Mouse (Mus musculus) hindbrain, embryonic 12.5 days (tissue): ENCODE data around the gene Melk. TPM values are rescaled to one million over a fixed set of nuclear protein-coding genes. Genes with fewer than 3 reads are reported as not detected.

ENCODE experiments used
- ATAC-seq: fragments of 200-750 bp; cut with Nextera tagmentation; 2 replicates; pipeline ENCODE4 v1.8.0; 2017; ENCODE audit warnings: moderate TSS enrichment; ENCODE audit not compliant: low FRiP score
- H3K27ac ChIP-seq: fragments of 300-500 bp; sonication (generic); 2 replicates; pipeline ENCODE4 v1.5.1; 2016; ENCODE audit warnings: mild to moderate bottlenecking
- H3K27me3 ChIP-seq: fragments of 300-500 bp; sonication (generic); 2 replicates; pipeline ENCODE4 v1.6.1; 2016; ENCODE audit warnings: mild to moderate bottlenecking
- H3K36me3 ChIP-seq: fragments of 300-500 bp; sonication (generic); 2 replicates; pipeline ENCODE4 v1.6.1; 2016; ENCODE audit warnings: mild to moderate bottlenecking
- H3K4me1 ChIP-seq: fragments of 300-500 bp; sonication (generic); 2 replicates; pipeline ENCODE4 v1.6.1; 2016
- H3K4me2 ChIP-seq: fragments of 300-500 bp; sonication (generic); replicated peaks from 2 replicates; pipeline ENCODE4 v1.6.1; 2016; ENCODE audit warnings: mild to moderate bottlenecking
- H3K4me3 ChIP-seq: fragments of 300-500 bp; sonication (generic); 2 replicates; pipeline ENCODE4 v1.5.1; 2016; ENCODE audit warnings: mild to moderate bottlenecking
- H3K9ac ChIP-seq: fragments of 300-500 bp; sonication (generic); 2 replicates; pipeline ENCODE4 v1.6.1; 2016; ENCODE audit warnings: mild to moderate bottlenecking, moderate library complexity
- H3K9me3 ChIP-seq: fragments of 300-500 bp; sonication (generic); replicated peaks from 2 replicates; pipeline ENCODE4 v1.6.1; 2016; ENCODE audit warnings: mild to moderate bottlenecking
- WGBS: fragments of 180-500 bp; shearing (Covaris S2); methylation state at CpG from one replicate; pipeline ENCODE4 v1.1.7; 2016; 5-methylcytosine and 5-hydroxymethylcytosine counted together
- polyA plus RNA-seq: library from polyadenylated mRNA; unstranded; fragments of >200 nt; fragmentation: Nextera tagmentation; extraction: Ambion mirVana; gene quantifications from 2 replicates; pipeline ENCODE4 v1.2.1, GENCODE M21; 2016

Melk gene
- polyA plus RNA-seq, 1 experiment from 2014 or later, result 32.0 TPM

- no peaks in the 10 kb centered on the region for H3K36me3 ChIP-seq
- H3K4me3 ChIP-seq, result no peak overlapping the region
- no peaks in the 10 kb centered on the region for H3K27me3 ChIP-seq
- H3K9me3 ChIP-seq, result no peaks in the 10 kb centered on the region
- 82% methylated on average over 7 of the region's 7 CpGs for WGBS
- no peak overlapping the region for H3K4me2 ChIP-seq
- H3K27ac ChIP-seq, result no peak overlapping the region
- H3K4me1 ChIP-seq, result no peaks in the 10 kb centered on the region
- no peak for ATAC-seq
- H3K9ac ChIP-seq, result no peak overlapping the region
Measured at GRCm38 (mm10) chr4:44281597-44282265, 18.9 kb upstream of the Melk start.

- WGBS, result 18% methylated on average over 7 of the region's 7 CpGs
- Histone ChIP-seq H3K36me3 (no peaks in the 10 kb centered on the region), H3K9me3 (no peaks in the 10 kb centered on the region), H3K4me2 (no peak overlapping the region), H3K9ac (no peak overlapping the region), H3K27me3 (no peaks in the 10 kb centered on the region), H3K4me3 (no peak overlapping the region), H3K27ac (no peak overlapping the region), H3K4me1 (no peaks in the 10 kb centered on the region)
- peak; percentile 64 for ATAC-seq
Measured at GRCm38 (mm10) chr4:44292534-44292933, 8.1 kb upstream of the Melk start.

GRCm38 (mm10) chr4:44295837-44296236 lies 4.8 kb upstream of the Melk start:
- H3K4me3 ChIP-seq, result no peak overlapping the region

GRCm38 (mm10) chr4:44306585-44306984 lies 5.9 kb downstream of the Melk start:
- H3K27me3 ChIP-seq, result no peaks in the 10 kb centered on the region
- no peak for ATAC-seq
- H3K4me1 ChIP-seq, result peaks cover 10% of the 10 kb centered on the region
- no peaks in the 10 kb centered on the region for H3K9me3 ChIP-seq
- no peak overlapping the region for H3K9ac ChIP-seq
- no peak overlapping the region for H3K4me2 ChIP-seq
- H3K36me3 ChIP-seq, result peaks cover 9% of the 10 kb centered on the region
- H3K27ac ChIP-seq, result no peak overlapping the region
- H3K4me3 ChIP-seq, result no peak overlapping the region
- 93% methylated on average over 7 of the region's 7 CpGs for WGBS

More at GRCm38 (mm10) chr4:44295837-44296236, 4.8 kb upstream of the Melk start:
- no peak overlapping the region for H3K9ac ChIP-seq
- no peak overlapping the region for H3K27ac ChIP-seq
- H3K4me2 ChIP-seq, result no peak overlapping the region
- 48% methylated on average over 1 of the region's 1 CpGs for WGBS
- no peaks in the 10 kb centered on the region for H3K4me1 ChIP-seq
- no peaks in the 10 kb centered on the region for H3K9me3 ChIP-seq
- no peaks in the 10 kb centered on the region for H3K27me3 ChIP-seq
- ATAC-seq, result no peak
- no peaks in the 10 kb centered on the region for H3K36me3 ChIP-seq

- peaks cover 12% of the 10 kb centered on the region for H3K36me3 ChIP-seq
- ATAC-seq, result no peak
- 91% methylated on average over 4 of the region's 4 CpGs for WGBS
Measured at GRCm38 (mm10) chr4:44310429-44310828, 9.8 kb downstream of the Melk start.

GRCm38 (mm10) chr4:44310911-44311310 lies 10.2 kb downstream of the Melk start:
- no peak overlapping the region for H3K9ac ChIP-seq
- peaks cover 12% of the 10 kb centered on the region for H3K36me3 ChIP-seq
- H3K27ac ChIP-seq, result no peak overlapping the region
- 88% methylated on average over 4 of the region's 4 CpGs for WGBS
- H3K9me3 ChIP-seq, result no peaks in the 10 kb centered on the region
- H3K27me3 ChIP-seq, result no peaks in the 10 kb centered on the region
- H3K4me2 ChIP-seq, result no peak overlapping the region
- no peak for ATAC-seq
- no peaks in the 10 kb centered on the region for H3K4me1 ChIP-seq
- H3K4me3 ChIP-seq, result no peak overlapping the region

More at GRCm38 (mm10) chr4:44310429-44310828, 9.8 kb downstream of the Melk start:
- no peaks in the 10 kb centered on the region for H3K27me3 ChIP-seq
- no peak overlapping the region for H3K9ac ChIP-seq
- no peaks in the 10 kb centered on the region for H3K9me3 ChIP-seq
- H3K27ac ChIP-seq, result no peak overlapping the region
- H3K4me1 ChIP-seq, result no peaks in the 10 kb centered on the region
- no peak overlapping the region for H3K4me2 ChIP-seq
- no peak overlapping the region for H3K4me3 ChIP-seq

- Histone ChIP-seq H3K4me1 (no peaks in the 10 kb centered on the region), H3K27ac (no peak overlapping the region), H3K27me3 (no peaks in the 10 kb centered on the region), H3K9me3 (no peaks in the 10 kb centered on the region), H3K9ac (no peak overlapping the region), H3K4me3 (no peak overlapping the region), H3K4me2 (no peak overlapping the region), H3K36me3 (peaks cover 3% of the 10 kb centered on the region; the same call in 1 of the 2 replicates)
- 88% methylated on average over 12 of the region's 12 CpGs for WGBS
- no peak for ATAC-seq
Measured at GRCm38 (mm10) chr4:44316270-44316809, 15.7 kb downstream of the Melk start.

GRCm38 (mm10) chr4:44320448-44320847 lies 19.8 kb downstream of the Melk start:
- H3K4me3 ChIP-seq, result no peak overlapping the region
- no peaks in the 10 kb centered on the region for H3K9me3 ChIP-seq
- H3K4me1 ChIP-seq, result no peaks in the 10 kb centered on the region
- 89% methylated on average over 6 of the region's 6 CpGs for WGBS
- H3K4me2 ChIP-seq, result no peak overlapping the region
- no peak overlapping the region for H3K27ac ChIP-seq
- no peaks in the 10 kb centered on the region for H3K27me3 ChIP-seq
- no peaks in the 10 kb centered on the region for H3K36me3 ChIP-seq
- no peak overlapping the region for H3K9ac ChIP-seq
- no peak for ATAC-seq

GRCm38 (mm10) chr4:44322124-44322523 lies 21.4 kb downstream of the Melk start:
- H3K4me3 ChIP-seq, result no peak overlapping the region
- H3K9me3 ChIP-seq, result no peaks in the 10 kb centered on the region
- H3K9ac ChIP-seq, result no peak overlapping the region
- no peak overlapping the region for H3K27ac ChIP-seq
- H3K36me3 ChIP-seq, result no peaks in the 10 kb centered on the region
- ATAC-seq, result no peak
- 94% methylated on average over 7 of the region's 7 CpGs for WGBS
- H3K4me1 ChIP-seq, result no peaks in the 10 kb centered on the region
- no peaks in the 10 kb centered on the region for H3K27me3 ChIP-seq
- H3K4me2 ChIP-seq, result no peak overlapping the region

- no peak for ATAC-seq
- H3K4me2 ChIP-seq, result no peak overlapping the region
- H3K36me3 ChIP-seq, result no peaks in the 10 kb centered on the region
- no peak overlapping the region for H3K4me3 ChIP-seq
- WGBS, result 50% methylated on average over 4 of the region's 4 CpGs
- no peaks in the 10 kb centered on the region for H3K9me3 ChIP-seq
- H3K27ac ChIP-seq, result no peak overlapping the region
- no peak overlapping the region for H3K9ac ChIP-seq
- no peaks in the 10 kb centered on the region for H3K27me3 ChIP-seq
- no peaks in the 10 kb centered on the region for H3K4me1 ChIP-seq
Measured at GRCm38 (mm10) chr4:44325453-44325852, 24.8 kb downstream of the Melk start.

GRCm38 (mm10) chr4:44326721-44327120 lies 26.0 kb downstream of the Melk start:
- Histone ChIP-seq H3K27me3 (no peaks in the 10 kb centered on the region), H3K27ac (no peak overlapping the region), H3K4me1 (no peaks in the 10 kb centered on the region), H3K9me3 (no peaks in the 10 kb centered on the region), H3K9ac (no peak overlapping the region), H3K4me2 (no peak overlapping the region), H3K36me3 (no peaks in the 10 kb centered on the region), H3K4me3 (no peak overlapping the region)
- WGBS, result 93% methylated on average over 3 of the region's 3 CpGs
- no peak for ATAC-seq

GRCm38 (mm10) chr4:44327976-44328375 lies 27.3 kb downstream of the Melk start:
- no peaks in the 10 kb centered on the region for H3K27me3 ChIP-seq

GRCm38 (mm10) chr4:44335006-44335405 lies 34.3 kb downstream of the Melk start:
- ATAC-seq, result no peak
- no peaks in the 10 kb centered on the region for H3K4me1 ChIP-seq

More at GRCm38 (mm10) chr4:44327976-44328375, 27.3 kb downstream of the Melk start:
- Histone ChIP-seq H3K4me3 (no peak overlapping the region), H3K36me3 (no peaks in the 10 kb centered on the region), H3K4me1 (no peaks in the 10 kb centered on the region), H3K9me3 (no peaks in the 10 kb centered on the region), H3K9ac (no peak overlapping the region), H3K27ac (no peak overlapping the region), H3K4me2 (no peak overlapping the region)
- no peak for ATAC-seq
- WGBS, result 77% methylated on average over 1 of the region's 1 CpGs

More at GRCm38 (mm10) chr4:44335006-44335405, 34.3 kb downstream of the Melk start:
- 96% methylated on average over 8 of the region's 8 CpGs for WGBS
- Histone ChIP-seq H3K27ac (no peak overlapping the region), H3K36me3 (0 out of 2 replicates have a peak, but pooled peaks cover 6% of the 10 kb centered on the region), H3K27me3 (no peaks in the 10 kb centered on the region), H3K9me3 (no peaks in the 10 kb centered on the region), H3K4me3 (no peak overlapping the region), H3K9ac (no peak overlapping the region), H3K4me2 (no peak overlapping the region)
